Mouse (Mus musculus) lung, postnatal 10 days (tissue): ENCODE measurements at regions not wholly inside any gene's neighbourhood (a gene's known extent, or its start where the extent isn't known, plus 50 kb on each side); places are given as distances from the start of the nearest gene placed in this dataset.

Experiments used
- DNase-seq: peaks from one replicate; pipeline ENCODE4 v3.0.0; 2021

DNA sequence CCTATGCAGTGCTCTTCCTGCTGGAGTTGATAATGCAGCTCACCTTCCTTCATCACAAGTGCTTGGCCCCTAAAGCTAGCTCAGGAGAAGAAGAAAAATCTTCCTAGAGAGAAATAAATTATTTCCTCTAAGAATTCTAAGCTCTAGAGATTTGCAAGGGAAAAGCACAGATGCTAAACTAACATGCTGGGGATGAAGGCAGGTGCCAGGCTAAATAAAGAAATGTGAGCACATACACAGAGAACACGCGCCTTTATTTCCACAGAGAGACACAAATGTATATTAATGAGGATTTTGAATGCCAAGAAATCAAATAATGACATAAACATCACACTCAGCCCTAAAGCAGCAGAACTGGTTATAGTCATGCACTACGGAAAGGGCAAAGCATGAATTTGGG lies 229.5 kb upstream of the Mamld1 start:
- DNase-seq, result no peak

DNA sequence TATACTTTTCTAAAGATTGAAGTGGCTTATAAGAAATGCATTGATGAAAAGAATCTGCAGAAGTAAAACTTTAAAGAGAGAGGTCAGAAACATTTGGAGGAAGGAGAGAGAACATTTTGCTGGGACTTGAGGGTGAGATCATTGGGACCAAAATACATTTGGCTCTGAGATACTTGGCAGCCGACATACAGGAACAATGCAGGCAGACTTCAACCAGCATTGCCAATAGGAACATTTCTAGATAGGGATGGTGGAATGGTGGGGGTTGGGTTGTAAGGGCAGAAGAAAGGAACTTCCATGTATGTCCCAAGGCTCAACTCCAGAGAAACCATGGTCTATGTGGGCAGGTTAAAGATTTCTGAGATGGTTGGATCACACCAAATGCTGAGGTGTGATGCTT lies 232.3 kb upstream of the Mamld1 start:
- DNase-seq, result peak; percentile 57

DNA sequence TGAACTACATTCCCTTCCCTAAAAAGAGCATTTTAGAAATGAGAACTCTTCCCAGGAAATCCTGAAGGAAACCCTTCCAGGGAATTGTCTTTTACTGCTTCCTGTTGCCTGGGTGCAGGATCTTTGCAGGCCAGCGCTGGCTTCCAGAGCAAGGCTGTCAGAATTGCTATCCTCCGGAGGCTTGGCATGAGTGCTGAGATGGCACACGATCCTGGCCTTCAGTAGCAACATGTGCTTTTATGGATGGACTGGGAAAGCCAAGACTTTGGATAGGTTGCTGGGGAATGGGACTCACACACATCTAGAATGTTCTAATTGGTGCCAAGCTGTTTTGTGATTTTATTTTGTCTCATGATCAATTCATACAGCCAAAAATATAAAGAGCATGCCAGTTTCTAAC lies 233.4 kb upstream of the Mamld1 start:
- peak; percentile 13 for DNase-seq

DNA sequence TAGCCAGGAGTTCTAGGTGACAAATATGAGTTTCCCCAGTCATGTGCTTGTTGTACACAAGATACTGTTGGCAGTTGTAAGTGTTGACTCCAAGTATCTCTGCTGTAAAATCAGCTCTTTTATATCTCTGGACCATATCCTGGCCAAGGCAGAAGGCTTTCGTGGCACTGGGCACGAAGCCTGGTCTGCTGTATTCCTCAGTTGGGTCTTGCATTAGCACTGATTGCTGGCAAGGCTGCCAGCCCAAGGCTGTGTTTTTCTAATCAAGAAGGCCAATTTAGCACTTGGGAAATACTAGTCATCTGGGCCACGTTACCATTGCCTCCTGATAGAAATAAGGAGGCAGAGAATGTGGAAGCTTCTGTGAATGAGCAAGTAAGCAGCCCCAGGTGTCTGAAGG lies 258.3 kb upstream of the Mamld1 start:
- DNase-seq, result no peak

DNA sequence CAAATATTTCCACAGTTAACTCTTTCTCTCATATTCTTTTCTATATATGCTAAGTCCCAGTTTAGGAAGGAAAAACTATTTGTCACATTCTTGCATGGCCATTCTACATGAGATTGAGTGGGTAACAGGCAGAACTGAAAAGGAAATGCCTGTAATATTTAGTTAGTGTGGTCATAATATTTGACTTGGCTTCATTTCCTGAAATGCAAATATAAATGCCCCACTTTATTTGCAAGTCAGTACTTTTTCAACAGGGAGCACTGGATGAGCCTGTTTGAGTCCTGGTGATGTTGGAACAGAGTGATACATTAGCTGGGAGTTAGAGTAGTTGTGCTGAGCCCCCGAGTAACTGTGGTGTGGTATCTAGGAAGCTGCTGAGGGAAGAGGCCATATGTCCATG lies 285.9 kb upstream of the Tmem185a start:
- no peak for DNase-seq

DNA sequence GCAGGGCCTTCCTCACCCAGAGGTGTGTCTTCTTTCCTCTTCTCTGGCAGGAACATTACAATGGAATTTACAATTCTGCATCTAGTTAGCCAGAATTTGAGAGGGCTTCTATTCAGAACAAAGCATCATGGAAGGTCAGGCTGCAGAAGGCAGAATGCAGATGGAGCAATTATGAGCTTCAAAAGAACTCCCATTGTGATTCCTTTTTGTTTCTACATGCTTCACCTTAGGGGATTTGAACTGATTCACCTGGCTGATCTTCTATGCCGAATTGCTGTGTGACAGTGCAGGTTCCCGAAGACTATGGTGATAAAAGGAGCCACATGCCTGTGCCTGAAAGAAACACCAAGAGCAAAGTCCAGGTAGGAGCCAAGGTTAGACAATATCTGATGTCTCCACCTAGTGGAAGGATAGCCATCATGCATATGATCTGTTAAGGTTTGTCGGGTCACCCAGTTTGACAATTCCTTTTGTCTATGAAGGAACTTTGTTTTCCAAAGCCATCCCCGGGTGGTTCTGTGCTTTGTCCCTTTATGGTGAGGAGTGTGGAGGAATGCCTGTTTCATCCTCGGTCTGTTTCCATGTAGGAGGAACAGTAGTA lies 236.1 kb upstream of the Tmem185a start:
- DNase-seq, result no peak

DNA sequence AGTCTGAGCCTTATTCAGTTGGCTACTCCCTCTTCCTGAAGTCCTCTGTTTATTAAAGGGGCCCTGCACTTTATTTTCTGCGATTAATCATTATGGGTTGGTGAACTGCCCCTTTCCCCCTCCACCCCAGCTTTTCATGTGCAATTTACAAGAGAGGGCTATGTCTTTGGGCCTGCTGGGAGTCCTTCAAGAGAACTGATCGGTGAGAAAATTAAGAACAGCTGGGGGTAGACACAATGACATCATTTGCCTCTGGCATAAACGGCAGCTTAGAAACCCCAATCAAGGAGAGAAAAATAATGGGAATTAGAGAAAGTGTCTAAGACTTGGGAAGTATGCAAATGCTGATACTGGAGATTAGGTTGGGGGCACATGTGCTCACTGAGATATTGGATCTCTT lies 205.2 kb upstream of the Tmem185a start:
- DNase-seq, result no peak

DNA sequence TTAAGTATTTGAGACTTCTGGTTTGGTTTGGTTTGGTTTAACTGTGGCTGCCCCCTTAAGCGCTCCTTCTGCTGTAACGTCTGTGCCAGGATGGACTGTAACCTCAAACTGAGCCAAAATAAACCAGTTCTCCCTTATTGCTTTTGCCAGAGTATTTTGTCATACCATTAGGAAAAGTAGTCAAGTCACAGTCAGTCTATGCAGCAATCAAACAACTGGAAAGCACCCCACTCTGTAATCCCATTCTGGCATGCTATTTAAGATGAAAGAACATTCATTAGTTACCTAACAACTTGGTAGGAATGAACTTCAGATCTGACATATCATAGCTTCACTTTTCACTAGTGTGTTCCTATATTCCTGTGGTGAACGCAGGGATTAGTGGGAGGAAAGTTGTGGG lies 190.1 kb upstream of the Tmem185a start:
- no peak for DNase-seq
